Mouse (Mus musculus) mature B cell (primary cell): ENCODE measurements around the gene Msl2.

Source experiments
- in situ Hi-C: fragments of 300-500 bp; cut with MboI; formaldehyde crosslinking; loops from 2 replicates; pipeline ENCODE4 v1.14.3; 2019

Gene Msl2

DNA sequence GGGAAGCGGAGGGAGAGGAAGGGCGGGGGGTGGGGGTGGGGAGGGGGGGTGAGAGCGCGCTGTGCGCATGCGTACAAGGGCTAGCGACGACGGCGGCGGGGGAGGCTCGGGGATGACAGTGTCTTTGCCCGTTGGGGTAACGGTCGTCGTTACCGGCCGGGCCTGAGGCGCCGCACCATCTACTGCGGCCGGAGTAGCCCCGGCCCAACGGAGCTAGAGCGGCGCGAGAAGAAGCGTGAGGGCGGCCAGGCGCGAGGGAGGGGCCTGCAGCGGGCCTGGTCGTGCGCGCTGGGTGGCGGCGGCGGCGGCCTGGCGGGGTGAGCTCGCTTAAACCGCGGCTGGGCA is at the start of gene Msl2:
Gene Msl2, plus strand, starts transcription at position 115 of the 345 bp plus-strand sequence.
- in situ Hi-C loops: no loop called here

DNA sequence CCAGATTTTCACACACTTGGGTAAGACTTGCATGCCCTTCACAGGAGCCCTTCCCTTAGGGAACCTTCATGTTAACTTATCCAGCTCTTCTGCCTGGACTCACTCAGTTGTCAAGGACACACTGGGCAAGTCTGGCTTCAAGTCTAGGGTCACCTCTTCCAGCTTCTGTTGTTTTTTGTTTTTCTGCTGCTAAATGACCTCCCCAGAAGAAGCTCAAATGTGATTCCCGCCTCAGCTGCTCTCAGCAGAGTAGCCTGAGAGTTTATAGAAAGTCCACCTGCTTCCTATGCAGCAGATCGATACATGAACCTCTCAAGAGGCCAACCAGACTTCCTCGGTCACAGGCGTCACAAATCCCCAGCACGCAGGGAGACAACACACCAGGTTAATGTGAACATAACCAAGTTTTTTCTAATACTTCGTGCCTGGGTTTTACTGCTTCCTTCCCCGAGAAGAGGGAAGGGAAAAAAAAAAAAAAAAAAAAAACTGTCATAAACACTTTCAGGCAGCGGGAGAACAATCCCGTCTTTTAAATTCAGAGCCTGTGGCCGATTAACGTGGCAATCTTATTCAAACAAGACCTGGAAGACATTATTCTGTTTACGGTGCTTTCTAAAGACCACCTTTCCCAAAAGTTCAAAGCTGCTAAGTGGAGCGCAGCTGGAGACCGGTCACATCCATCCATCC is 40.0 kb upstream of the Msl2 start:
- in situ Hi-C loops: no loop called here

DNA sequence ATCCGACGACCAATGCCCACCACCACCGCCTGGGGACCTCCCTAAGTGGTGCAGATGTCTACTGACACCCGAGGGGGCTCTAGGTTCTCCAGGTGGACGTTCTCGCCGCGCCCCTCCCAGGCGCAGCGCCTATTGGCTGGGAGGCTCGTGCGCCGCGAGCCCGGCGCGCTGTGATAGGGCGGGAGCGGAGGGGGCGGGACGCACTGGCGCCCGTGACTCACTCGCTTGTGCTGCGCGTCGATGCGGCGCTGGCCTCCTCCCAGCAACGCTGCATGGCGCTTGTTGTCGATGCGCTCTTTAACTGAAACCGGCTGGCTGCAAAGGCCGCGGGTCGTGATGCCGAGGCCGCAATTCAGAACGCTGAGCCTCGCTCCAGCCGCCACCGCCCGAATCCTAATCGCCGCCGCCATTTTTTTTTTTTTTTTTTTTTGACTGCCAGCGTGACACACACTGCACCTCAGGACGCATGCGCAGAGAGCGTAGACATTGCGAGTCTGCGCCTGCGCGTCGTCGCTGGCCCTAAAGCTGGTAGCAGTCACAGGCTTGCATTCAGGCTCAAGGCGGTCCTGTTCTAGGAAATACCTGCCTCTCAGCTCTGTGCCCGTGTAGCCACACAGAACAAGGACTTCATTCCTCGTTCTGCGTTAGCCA is 39.3 kb upstream of the Msl2 start, which contains the start of gene Pccb:
Gene Pccb, minus strand, starts transcription at position 451 of the 651 bp plus-strand sequence.
- in situ Hi-C loops: no loop called here

DNA sequence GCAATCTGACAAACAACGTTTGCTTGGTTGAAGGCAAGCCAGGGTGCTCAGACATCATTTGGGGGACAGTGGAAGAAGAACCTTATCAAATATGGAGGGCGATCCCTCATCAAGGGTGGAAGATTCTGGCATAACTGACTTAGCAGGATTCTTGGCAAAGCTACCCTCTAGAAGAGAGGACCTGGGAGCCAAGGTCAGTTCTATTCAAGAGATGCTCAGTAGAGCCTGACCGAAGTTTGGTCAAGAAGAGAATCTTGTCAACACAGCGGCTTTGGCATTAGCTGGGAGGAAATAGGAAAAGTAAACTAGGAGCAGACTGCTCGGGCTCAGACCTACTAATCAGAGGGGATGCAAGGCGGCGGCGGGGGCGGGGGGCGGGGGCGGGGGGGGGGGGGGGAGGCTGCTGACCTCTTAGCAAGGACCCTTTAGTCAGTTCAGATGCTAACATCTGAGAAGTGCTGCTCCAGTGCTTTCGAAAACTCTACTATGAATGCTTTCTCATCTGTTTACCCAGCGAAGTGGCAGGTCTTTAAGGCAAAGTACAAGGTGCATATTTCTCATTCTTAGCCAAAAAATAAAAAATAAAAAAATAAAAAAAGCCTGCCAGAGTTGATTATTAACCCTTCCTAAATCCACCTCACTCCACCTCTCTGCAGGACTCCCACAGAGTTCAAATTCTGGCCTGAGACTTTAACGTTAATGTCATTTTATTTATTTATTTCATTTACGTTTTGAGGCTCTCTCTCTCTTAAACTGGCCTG is 37.9 kb upstream of the Msl2 start:
- in situ Hi-C loops: no loop called here

DNA sequence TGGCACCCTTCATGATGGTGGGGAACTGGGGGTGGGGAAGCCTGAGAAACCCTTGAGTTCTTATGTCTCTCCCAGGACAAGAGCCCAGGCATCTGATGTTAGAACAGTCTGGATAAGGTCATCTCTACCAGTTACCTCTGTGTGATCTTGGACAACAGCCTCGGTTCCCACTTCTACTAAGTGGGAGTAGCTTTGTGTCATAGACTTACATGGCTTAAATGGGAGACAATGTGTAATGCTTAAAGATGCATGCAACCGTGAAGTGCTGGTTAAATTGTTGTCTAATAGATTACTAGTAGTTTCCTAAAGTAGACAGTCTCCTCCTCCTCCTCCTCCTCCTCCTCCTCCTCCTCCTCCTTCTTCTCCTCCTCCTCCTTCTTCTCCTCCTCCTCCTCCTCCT is 37.0 kb upstream of the Msl2 start:
- in situ Hi-C loops: no loop called here

DNA sequence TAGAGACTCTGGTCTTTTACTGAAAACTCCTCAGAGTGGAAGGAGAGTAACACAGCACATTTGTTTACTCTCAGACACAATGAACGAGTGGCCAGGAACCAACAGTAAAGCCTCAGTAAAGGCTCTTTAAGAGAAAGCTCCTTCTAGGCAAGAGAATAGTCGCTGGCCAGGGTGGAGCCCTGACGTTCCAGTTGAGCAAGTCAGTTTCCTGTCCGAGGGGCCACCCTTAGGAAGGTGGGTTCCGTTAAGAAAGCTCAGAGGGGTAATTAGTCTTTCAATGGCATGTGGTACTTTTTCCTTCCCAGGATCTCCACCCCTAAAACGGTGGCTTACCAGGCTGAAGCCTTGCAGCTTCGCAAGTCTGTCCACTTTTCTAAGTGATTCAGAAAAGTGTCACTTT is 36.5 kb upstream of the Msl2 start:
- in situ Hi-C loops: no loop called here

DNA sequence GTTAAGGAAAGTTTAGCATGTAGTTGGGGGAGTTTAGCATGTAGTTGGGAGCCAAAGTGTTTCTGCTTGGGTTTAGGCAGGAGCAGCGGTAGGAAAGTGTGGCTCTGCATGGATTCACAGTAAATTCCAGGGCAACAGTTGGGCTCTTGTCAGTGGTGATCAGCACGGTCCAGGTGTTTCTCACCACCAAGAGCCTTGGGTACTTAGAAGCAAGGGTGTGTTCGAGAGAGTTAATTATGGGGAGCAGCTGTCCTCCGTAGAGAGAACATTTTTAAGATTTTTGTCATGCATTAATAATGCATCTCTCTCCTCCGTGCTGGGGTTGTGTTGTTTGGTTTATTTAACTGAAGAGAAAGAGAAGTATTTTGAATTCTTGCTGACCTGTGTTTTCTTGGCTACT is 35.3 kb upstream of the Msl2 start:
- in situ Hi-C loops: no loop called here

DNA sequence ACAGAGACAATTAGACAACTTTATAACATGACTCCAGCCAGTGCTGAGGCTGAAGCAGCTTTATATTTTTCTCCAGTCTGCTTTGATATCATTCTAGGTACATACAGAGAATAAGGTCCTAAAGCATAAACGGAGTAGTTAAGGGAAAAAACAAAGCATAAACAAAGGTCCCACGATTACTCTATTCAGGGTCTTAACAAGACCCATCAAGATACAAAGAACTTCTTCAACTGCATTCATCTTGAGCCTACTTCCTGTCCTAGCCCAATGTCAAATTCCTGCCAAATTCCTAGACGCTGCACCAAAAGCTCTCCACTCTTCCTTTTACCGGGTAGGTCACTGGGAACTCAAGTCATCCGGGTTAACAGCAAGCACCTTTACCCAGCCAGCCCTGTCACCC is 32.4 kb upstream of the Msl2 start:
- in situ Hi-C loops: no loop called here

DNA sequence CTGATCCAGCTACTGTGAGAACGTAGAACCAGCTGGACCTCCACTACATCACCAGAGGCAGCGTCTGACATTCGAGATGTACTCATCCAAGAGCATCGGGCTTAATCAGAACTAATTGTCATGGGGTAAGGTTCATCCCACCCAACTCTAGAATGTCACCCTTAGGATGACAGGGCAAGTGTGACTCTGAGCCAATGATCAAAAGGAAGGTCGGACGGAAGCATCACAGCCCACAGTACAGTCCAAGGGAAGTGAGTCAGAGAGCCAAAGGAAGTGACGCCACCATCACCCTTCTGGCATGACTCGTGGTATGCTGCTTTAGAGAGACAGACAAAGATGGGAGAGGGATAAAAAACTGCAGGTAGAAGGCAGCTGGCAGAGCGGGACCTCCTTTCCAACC is 31.7 kb upstream of the Msl2 start:
- in situ Hi-C loops: no loop called here

DNA sequence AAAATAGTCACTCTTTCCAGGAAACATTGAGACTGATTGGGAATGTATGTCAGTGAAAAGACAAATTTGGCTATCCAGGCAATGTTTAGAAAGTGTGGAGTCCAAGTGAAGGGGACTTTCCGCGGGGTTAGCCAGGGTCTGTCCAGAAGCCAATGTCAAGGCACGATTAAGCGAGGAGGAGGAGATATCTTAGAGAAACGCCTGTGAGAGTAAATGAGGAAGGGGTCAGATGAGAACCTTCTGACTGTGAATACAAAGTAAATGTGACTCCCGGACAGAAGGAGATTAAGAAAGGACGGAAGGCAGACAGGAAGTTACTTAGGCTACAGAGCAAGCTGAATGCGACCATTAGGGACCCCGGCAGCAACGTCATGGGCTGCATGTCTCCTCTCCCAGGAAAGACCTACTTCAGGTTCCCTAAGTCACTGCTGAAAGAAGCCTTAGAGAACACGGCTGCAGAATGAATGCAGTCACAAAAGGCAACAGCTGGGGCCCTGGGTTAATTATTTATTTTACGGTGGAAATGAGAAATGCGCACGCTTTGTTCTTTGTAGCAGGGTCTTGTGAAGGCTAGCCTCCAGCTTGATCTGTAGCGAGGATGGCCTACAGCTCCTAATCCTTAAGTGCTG is 28.1 kb upstream of the Msl2 start:
- in situ Hi-C loops: no loop called here

DNA sequence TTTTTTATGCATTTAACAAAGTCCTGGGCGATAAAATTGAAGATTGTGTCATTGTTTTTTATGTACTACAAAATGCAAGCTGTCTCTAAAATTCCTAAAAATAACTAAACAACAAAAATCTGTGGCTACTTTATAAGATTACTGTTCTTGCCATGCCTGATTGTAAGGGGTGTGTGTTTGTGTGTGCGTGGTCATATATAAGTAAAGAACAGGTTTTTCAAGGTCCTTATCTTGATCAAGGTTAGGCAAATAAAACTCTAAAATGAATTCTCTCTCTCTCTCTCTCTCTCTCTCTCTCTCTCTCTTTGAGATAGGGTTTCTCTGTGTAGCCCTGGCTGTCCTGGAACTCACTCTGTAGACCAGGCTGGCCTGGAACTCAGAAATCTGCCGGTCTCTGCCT is 21.9 kb upstream of the Msl2 start:
- in situ Hi-C loops: no loop called here

DNA sequence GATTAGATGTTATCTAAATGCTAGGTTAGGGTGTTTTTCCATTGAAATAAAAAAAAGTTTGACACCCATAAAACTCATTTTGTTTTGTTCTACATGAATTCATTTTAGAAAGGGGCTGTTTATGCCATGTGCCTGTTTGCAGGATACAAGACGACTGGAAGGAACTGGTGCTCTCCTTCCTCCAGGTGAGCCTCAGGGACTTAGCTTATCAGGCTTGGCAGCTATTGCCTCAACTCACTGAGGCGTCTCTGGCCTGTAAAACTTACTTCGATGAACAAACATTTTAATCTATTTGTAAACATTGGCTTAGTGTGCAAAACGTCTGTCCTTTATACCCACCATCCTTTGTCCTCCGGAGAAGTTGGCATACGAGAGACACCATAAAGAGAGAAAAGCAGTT is 21.2 kb upstream of the Msl2 start:
- in situ Hi-C loops: no loop called here

DNA sequence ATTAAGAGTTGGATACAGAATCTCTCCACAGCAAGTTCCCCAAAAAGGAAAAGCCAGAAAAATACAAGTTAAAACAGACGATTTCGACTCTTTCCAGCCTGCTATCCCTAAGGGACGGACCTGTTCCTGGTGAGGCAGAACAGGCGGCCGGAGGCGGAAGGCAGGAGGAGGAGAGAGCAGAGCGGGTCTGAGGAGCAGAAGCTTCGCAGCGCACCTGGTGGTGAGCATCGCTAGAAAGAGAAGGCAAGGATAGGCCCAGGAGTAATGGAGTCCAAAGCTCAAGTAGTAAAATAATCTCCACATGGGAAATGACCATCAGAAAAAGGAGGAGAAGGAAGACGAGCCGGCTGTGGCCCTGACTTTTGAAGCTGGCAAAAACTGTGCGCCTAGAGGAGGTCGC is 20.6 kb upstream of the Msl2 start:
- in situ Hi-C loops: no loop called here

DNA sequence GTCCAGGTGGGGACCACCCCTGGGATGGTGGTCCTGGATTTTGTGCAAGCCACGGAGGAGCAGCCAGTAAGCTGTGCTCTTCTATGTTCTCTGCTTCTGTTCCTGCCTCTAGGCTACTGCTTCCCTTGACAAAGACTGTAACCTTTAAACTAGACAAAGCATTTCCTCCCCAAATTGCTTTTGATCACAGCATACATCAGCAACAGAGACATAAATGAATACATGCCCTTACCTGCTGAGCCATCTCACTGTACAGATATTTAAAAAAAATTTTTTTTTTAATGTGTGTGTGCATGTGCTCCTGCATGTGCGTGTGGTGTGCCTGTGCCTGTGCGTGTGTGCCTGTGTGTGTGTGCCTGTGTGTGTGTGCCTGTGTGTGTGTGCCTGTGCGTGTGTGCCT is 16.7 kb upstream of the Msl2 start:
- in situ Hi-C loops: no loop called here

DNA sequence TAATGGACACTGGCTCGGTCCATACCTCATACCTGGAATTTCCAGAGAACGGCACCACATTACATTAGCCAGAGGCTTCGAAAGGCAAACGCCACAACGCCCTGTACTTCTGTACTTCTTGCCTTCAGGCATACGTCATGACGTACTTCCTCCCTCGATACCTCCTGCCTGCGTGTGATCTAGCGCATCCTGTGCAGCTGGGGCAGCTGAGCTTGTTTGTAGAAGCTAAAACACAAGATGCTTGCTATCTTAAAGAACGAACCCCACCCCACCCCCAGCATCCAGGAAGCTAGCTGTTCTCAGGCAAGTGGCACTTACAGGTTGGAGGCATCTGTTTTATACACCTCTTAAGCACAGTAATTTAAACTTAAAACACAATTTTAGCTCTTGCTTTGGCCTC is 12.9 kb upstream of the Msl2 start:
- in situ Hi-C loops: no loop called here

DNA sequence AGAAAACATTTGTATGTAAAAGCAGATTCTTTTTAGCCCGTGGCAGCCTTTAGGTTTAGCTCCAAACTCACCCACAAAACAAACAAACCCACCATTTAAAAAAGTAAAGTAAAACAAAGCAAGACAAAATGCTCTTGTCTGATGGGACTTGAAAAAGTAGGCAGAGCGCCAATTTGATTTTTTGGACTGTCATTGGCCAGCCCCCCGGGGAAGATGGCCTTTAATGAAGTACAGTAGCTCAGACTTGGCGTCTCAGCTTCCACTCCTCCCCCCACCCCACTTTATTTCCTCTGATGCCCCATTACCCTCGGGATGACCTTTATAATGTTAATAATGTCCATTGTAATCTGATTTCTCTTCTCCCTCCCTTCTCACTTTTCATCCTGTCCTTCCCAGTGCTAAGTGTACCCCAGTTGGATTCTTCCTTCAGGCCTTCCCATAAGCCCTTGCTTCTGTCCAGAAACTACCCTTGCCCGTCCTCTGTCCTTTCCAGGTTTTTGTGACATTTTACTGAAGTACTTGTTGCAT is 11.6 kb upstream of the Msl2 start:
- in situ Hi-C loops: no loop called here

DNA sequence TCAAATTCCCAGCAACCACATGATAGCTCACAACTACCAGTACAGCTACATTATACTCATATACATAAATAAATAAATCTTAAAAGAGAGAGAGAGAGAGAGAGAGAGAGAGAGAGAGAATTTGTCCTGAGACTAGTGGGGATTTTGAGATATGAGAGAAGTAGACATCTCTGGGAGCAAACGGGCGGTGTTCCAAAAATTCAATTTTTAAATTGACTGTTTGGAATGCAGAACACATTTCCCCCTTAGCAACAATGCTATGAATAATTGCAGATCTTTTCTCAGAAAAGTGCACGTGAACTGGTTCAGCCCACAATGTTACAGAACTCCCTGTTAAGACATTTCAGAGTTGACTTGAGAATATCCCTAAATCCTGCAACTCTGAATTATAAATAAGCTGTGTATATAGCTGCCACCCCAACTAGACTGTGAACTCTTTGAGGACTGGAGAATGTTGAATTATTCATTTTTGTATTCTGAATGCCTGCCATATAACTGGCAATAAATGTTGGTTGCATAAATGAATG is 8.8 kb upstream of the Msl2 start:
- in situ Hi-C loops: no loop called here

DNA sequence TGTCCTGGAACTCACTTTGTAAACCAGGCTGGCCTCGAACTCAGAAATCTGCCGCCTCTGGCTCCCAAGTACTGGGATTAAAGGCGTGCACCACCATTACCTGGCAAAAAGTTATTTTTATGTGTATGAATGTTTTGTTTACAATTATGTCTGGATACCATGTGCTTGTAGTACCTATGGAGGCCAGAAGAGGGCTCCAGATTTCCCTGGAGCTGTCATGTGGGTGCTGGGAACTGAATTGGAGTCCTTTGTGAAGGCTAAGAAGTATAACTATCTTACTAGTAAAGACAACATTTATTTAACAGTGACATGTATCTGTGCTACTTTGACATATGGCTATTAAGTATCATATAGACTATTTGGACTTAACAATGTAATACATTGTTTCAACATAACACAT is 4.1 kb upstream of the Msl2 start:
- in situ Hi-C loops: no loop called here

DNA sequence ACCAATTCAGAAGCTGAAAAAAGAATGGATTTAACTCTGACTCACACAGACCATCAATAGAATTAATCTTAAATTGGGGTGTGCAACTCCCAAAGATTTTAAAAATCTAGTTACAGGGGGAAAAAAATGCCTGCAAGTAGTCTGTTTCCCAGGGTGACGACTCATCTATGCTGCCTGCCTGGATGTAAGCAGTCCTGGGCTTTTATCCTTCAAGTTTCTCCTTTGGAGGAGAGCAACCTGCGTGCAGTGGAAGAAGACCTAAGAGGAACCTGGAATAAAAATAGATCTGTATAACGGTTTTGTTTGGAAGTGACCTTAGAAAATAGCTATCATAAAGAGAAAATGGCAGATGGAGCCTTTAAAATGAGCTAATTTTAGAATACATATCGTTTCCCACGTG is 1.4 kb upstream of the Msl2 start:
- in situ Hi-C loops: no loop called here

DNA sequence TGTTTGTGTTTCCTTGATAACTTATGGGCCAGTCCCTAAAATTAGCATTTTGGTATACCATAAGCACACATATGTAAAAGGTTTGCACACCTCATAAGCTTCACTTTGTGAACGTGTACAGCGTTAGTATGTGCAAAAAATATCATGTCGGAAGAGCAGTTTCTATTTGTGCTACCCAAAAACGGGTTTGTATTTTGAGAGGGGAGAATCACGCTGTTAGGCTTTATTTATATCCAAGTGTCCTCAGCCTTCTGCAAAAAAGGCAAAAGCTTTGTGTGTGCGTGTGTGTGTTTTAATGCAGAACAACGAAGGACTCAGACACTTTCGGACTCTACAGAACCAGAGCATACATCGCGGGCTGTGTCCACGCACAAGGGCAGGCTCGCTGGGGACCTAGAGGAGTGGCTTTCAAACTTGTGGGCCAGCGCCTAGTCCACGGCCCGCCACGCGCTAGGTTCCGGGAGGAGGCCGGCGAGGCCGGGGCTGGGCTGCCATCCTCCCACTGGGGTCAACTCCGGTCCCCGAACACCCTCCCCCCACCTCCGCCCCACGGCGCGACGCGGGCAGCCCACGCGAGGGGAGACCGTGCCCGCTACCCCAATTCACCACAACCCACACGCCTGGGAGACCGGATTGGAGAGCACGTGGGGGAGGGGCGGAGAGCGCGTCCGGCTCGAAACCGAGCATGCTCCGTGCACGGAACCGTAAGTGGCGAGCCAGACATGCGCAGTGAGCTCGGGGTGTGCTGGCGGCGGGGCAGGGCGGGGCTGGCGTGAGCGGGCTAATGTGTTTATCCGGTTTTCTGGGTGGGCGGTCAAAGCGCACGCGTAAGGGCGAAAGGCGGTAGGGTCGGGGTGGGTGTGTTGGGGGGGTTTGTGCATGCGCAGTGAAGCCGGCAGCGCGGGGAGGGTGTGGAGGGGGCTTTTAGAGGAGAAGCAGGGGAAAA is 587 bp upstream of the Msl2 start:
- in situ Hi-C loops: no loop called here

DNA sequence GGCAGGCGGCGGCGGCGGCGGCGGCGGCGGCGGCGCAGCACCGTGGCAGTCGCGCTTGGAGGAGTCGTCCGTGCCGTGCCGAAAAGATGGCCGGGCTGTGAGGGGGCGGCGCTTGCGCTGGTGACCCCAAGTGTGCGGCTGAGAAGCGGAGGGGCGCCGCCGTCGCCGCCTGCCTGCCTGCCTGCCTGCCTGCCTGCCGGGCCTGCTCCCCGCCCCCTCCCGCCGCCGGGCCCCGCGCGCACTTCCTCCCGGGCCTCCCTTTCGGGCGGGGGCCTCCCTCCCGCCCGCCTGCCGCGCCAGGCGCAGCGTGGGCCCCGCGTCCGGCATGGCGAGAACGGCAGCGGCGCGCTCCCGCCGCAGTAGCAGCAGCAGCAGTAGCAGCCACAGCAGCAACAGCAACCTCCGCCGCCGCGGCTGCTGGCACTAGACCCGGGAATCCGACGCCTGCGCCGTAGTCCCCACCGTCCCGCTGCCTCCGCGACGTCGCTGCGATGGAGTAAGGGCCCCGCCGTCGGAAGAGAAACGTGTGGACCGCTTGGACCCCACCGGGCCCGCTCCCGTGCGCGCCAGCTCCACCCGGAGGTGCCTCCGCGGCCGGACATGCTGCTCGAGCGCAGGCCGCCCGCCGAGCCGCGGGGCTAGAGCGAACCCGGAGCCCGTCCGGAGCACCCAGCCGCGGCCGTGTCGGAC is 576 bp downstream of the Msl2 start:
- in situ Hi-C loops: no loop called here
